Mouse (Mus musculus) neural tube, embryonic 15.5 days (tissue): Measurements from ENCODE around the gene Bend4. TPM values are rescaled to one million over a fixed set of nuclear protein-coding genes. Genes with fewer than 3 reads are reported as not detected.

Source experiments
- ATAC-seq: fragments of 200-750 bp; cut with Nextera tagmentation; 2 replicates; pipeline ENCODE4 v1.8.0; 2017; ENCODE audit warnings: mild to moderate bottlenecking, moderate TSS enrichment, moderate library complexity; ENCODE audit not compliant: low FRiP score
- H3K27ac ChIP-seq: fragments of 300-500 bp; sonication (generic); replicated peaks from 2 replicates; pipeline ENCODE4 v1.5.1; 2015; ENCODE audit warnings: mild to moderate bottlenecking, inconsistent platforms
- H3K27me3 ChIP-seq: fragments of 300-500 bp; sonication (generic); replicated peaks from 2 replicates; pipeline ENCODE4 v1.6.1; 2015; ENCODE audit warnings: inconsistent platforms
- H3K36me3 ChIP-seq: fragments of 300-500 bp; sonication (generic); 2 replicates; pipeline ENCODE4 v1.6.1; 2015; ENCODE audit warnings: inconsistent platforms
- H3K4me1 ChIP-seq: fragments of 300-500 bp; sonication (generic); 2 replicates; pipeline ENCODE4 v1.6.1; 2015; ENCODE audit warnings: inconsistent platforms
- H3K4me2 ChIP-seq: fragments of 300-500 bp; sonication (generic); 2 replicates; pipeline ENCODE4 v1.6.1; 2015; ENCODE audit warnings: inconsistent platforms, mild to moderate bottlenecking, moderate library complexity
- H3K4me3 ChIP-seq: fragments of 300-500 bp; sonication (generic); replicated peaks from 2 replicates; pipeline ENCODE4 v1.5.1; 2015; ENCODE audit warnings: mild to moderate bottlenecking, inconsistent platforms
- H3K9ac ChIP-seq: fragments of 300-500 bp; sonication (generic); replicated peaks from 2 replicates; pipeline ENCODE4 v1.6.1; 2015; ENCODE audit warnings: mild to moderate bottlenecking, inconsistent platforms
- H3K9me3 ChIP-seq: fragments of 300-500 bp; sonication (generic); replicated peaks from 2 replicates; pipeline ENCODE4 v1.6.1; 2016; ENCODE audit warnings: inconsistent platforms
- WGBS: fragments of 180-500 bp; shearing (Covaris S2); methylation state at CpG from one replicate; pipeline ENCODE4 v1.1.7; 2015; ENCODE audit warnings: mixed read lengths; 5-methylcytosine and 5-hydroxymethylcytosine counted together
- polyA plus RNA-seq: library from polyadenylated mRNA; unstranded; fragments of >200 nt; fragmentation: Nextera tagmentation; extraction: Ambion mirVana; gene quantifications from 2 replicates; pipeline ENCODE4 v1.2.1, GENCODE M21; 2015

Gene Bend4
- polyA plus RNA-seq, 1 experiment from 2014 or later, result 12.1 TPM

GRCm38 (mm10) chr5:67381690-67382089 lies 46.4 kb downstream of the Bend4 start:
- WGBS, result 42% methylated on average over 2 of the region's 2 CpGs
- no peak for ATAC-seq

DNA sequence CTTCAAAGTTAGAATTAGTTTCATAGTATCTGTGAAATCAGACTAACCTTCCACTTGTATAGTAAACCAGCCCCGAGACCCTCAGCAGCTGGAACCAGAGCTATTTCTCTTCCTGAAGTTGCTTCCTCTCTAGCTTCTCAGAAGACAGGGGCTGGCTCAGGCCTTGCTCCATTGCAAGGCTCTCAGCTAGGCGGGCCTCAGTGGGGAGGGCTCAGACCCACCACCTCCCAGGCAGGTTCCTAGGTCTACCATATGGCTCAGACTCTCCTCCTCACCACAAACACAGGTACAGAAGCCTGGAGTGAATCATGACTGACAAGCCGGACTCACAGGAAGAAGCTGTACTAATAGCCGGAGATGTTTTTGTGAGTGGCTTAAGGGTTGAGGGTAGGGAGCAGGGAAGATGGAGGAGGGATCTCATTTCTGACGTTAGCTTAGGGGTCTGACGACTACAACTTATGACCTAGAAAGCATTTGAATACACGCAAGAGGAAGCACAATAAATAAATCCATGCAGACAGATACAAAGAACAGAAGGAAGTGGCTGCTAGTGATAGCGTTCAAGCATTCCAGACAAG lies 51.0 kb downstream of the Bend4 start:
- ATAC-seq, result no peak

More at GRCm38 (mm10) chr5:67381690-67382089, 46.4 kb downstream of the Bend4 start:
- H3K4me1 ChIP-seq, result no peaks in the 10 kb centered on the region
- no peak overlapping the region for H3K27ac ChIP-seq
- no peaks in the 10 kb centered on the region for H3K36me3 ChIP-seq
- no peaks in the 10 kb centered on the region for H3K27me3 ChIP-seq
- no peak overlapping the region for H3K4me2 ChIP-seq
- H3K4me3 ChIP-seq, result no peak overlapping the region
- H3K9ac ChIP-seq, result no peak overlapping the region
- H3K9me3 ChIP-seq, result no peaks in the 10 kb centered on the region

DNA sequence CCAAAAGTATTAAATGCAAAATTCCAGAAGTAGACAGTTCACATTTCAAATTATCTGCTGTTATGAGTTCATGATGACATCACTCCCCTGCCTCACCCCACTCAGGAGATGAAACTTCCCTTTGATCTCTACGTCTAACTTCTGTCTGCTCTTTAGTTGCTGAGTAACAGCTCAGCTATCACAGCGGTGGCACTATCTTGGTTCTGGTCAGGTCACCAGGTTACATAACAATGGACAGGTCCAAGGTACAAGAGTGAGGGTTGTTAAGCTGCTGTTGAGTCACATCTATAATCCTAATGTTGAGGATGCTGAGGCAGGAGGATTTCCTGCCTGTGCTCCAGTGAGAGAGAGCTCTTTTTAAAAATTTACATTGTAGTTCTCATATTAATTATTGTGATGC lies 65.2 kb downstream of the Bend4 start:
- H3K27ac ChIP-seq, result no peak overlapping the region
- no peaks in the 10 kb centered on the region for H3K4me1 ChIP-seq
- H3K36me3 ChIP-seq, result no peaks in the 10 kb centered on the region
- 82% methylated on average over 2 of the region's 2 CpGs for WGBS
- no peak overlapping the region for H3K4me2 ChIP-seq
- H3K9me3 ChIP-seq, result no peaks in the 10 kb centered on the region
- no peaks in the 10 kb centered on the region for H3K27me3 ChIP-seq
- H3K9ac ChIP-seq, result no peak overlapping the region
- no peak overlapping the region for H3K4me3 ChIP-seq
- no peak for ATAC-seq

More for the DNA sequence above, 51.0 kb downstream of the Bend4 start:
- Histone ChIP-seq H3K9me3 (no peaks in the 10 kb centered on the region), H3K27me3 (no peaks in the 10 kb centered on the region), H3K9ac (no peak overlapping the region), H3K4me3 (no peak overlapping the region), H3K4me1 (no peaks in the 10 kb centered on the region), H3K27ac (no peak overlapping the region), H3K4me2 (no peak overlapping the region), H3K36me3 (no peaks in the 10 kb centered on the region)
- 73% methylated on average over 8 of the region's 8 CpGs for WGBS

DNA sequence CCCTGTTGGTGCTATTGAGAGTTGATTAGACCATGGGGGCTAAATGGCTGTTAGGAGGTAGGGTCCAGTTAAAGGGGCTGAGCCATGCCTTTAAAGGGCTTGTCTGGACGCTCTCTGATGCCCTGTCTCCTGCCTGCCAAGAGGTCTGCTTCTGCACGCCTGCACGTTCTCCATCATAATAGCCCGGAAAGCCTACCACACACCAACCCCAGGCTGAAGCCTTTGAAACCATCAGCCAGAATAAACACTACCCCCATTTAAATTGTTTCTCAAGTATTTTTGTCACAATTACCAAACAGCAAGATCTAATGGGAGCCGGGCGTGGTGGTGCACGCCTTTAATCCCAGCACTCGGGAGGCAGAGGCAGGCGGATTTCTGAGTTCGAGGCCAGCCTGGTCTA lies 65.8 kb downstream of the Bend4 start:
- no peak overlapping the region for H3K9ac ChIP-seq
- WGBS, result 94% methylated on average over 10 of the region's 10 CpGs

DNA sequence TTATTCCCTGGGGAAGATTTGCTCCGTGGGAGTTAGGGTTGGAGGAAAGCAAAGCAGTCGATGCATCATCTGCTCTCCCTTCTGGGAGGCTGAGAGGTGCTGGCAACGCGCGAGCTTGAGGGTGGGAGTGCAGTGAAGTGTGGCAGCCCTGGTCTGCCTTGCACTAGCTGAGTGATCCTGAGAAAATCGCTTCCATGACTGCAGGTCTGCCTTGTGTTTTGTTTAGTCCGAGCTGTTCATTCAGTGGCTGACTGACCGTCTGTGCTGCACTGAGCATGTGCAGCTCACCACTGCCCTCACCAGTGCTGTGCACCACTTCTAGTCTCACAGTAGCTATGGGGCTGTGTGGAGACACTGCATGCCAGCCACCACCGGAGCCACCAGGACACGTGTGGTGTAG lies 79.2 kb downstream of the Bend4 start:
- 82% methylated on average over 10 of the region's 10 CpGs for WGBS
- no peak for ATAC-seq
- Histone ChIP-seq H3K4me3 (no peak overlapping the region), H3K9me3 (no peaks in the 10 kb centered on the region), H3K4me2 (no peak overlapping the region), H3K9ac (no peak overlapping the region), H3K27ac (no peak overlapping the region), H3K27me3 (no peaks in the 10 kb centered on the region), H3K4me1 (no peaks in the 10 kb centered on the region), H3K36me3 (peaks cover 68% of the 10 kb centered on the region)

More for the DNA sequence above, 65.8 kb downstream of the Bend4 start:
- Histone ChIP-seq H3K4me2 (no peak overlapping the region), H3K9me3 (no peaks in the 10 kb centered on the region), H3K4me1 (no peaks in the 10 kb centered on the region), H3K27ac (no peak overlapping the region), H3K4me3 (no peak overlapping the region), H3K27me3 (no peaks in the 10 kb centered on the region), H3K36me3 (no peaks in the 10 kb centered on the region)
- no peak for ATAC-seq

DNA sequence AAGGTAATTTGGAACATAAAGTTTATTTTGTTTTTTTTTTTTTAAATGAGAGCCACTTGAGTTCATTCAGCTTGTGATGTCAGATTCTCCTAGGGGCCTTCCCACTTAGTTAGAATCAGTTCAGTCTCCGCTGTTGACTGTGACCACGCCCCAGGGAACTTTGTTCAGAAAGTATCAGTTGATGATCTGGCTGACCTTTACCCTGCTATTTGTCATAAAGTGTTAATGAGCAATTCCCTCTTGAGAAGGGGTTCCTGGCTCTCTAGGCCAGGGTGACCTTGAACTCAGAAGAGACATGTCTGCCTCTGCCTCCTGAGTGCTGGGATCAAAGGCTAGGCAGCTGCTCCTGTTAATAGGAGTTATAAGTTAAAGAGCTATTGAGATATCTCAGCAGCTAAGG lies 81.0 kb downstream of the Bend4 start:
- H3K4me1 ChIP-seq, result no peaks in the 10 kb centered on the region
- H3K27me3 ChIP-seq, result no peaks in the 10 kb centered on the region
- ATAC-seq, result no peak
- H3K9me3 ChIP-seq, result no peaks in the 10 kb centered on the region
- H3K27ac ChIP-seq, result no peak overlapping the region
- WGBS, result 98% methylated on average over 2 of the region's 2 CpGs
- no peak overlapping the region for H3K4me2 ChIP-seq
- no peak overlapping the region for H3K9ac ChIP-seq
- peaks cover 73% of the 10 kb centered on the region for H3K36me3 ChIP-seq
- no peak overlapping the region for H3K4me3 ChIP-seq

Other genes starting within 250 kb of the Bend4 start
- gene Tmem33, start 167.7 kb downstream of the Bend4 start, polyA plus RNA-seq, result 78.2 and 81.3 TPM in 2 replicates
- gene Slc30a9, start 121.4 kb downstream of the Bend4 start, polyA plus RNA-seq, result 150 and 171 TPM in 2 replicates
- gene Shisa3, start 179.6 kb upstream of the Bend4 start, polyA plus RNA-seq, result 3.0 and 3.7 TPM in 2 replicates